Comparison of ENCODE assay signal across 14 mouse cellular contexts in the genomic region with DNA sequence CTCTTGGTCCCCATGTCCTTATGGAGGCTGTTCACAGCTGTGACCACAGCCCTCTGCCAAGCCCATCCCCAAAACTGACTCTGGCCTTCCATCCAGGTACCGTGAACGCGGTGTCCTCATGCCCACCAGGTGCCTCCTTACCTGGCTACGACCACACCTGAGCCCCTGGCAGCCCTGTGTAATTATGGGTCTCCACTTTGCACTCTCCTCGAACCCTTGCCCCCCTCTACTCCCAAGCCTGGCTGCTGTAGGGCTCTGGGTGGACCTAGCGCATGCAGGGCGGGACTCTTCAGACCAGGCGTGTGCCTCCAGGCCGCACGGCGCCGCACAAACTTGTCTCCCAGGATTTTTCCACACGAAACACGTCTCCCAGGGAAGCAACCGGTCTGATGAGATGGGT. TPM values are rescaled to one million over a fixed set of nuclear protein-coding genes. Genes with fewer than 3 reads are reported as not detected.
DNase-seq lines count a peak whose midpoint lies in the region; ATAC-seq and TF ChIP-seq lines count a peak whose summit lies in the region.
"Had no signal": no experiment of that assay in that cellular context is flagged by ENCODE, and none has a peak within 500 bp of the region (broad histone marks: within the 10 kb centered on the region; RNA-seq: fewer than 3 reads in every experiment).

A gene (plus strand): TSS at position 378 of the 400 bp plus-strand sequence.

- peak; percentile 90 for DNase-seq in heart, adult 11 months
- DNase-seq in thymus, adult 2 months, result no peak
- DNase-seq in thymus, adult 18-20 months, result no peak
- no peak for DNase-seq in large intestine, adult 2 months (ENCODE audit: low read depth, low spot score)
- no peak for DNase-seq in stomach, postnatal 0 days (ENCODE audit: low spot score)
- DNase-seq in heart, adult 18-20 months, result no peak
- DNase-seq: cerebellum, postnatal 14 days; heart, postnatal 4 days; kidney, adult 8-10 months had no signal

- H3K9me3 ChIP-seq in heart, embryonic 11.5 days (replicated peaks; ENCODE audit: control insufficient read depth, low read length), result no peaks in the 10 kb centered on the region
- H3K9me3 ChIP-seq in stomach, postnatal 0 days (ENCODE audit: control insufficient read depth, low read length), result no peaks in the 10 kb centered on the region

- TF ChIP-seq EP300 in stomach, postnatal 0 days (optimal IDR thresholded peaks at IDR 0.05), result no peak

- peaks cover 72% of the 10 kb centered on the region for H3K27me3 ChIP-seq in heart, embryonic 11.5 days (ENCODE audit: control insufficient read depth, insufficient read depth, low read length)
- H3K27me3 ChIP-seq in thymus, adult 2 months (ENCODE audit: control insufficient read depth, insufficient read depth, low read length), result no peaks in the 10 kb centered on the region
- H3K27me3 ChIP-seq in stomach, postnatal 0 days (ENCODE audit: control insufficient read depth, insufficient read depth, low read length), result no peaks in the 10 kb centered on the region

- TF ChIP-seq POLR2A in thymus, adult 2 months (IDR thresholded peaks at IDR 0.05; ENCODE audit: control insufficient read depth, extremely low read depth, insufficient read depth, low read length, poor library complexity), result no peak

- H3K4me2 ChIP-seq in heart, embryonic 11.5 days, result no peak within 1 kb of the TSS
- peak within 1 kb of the TSS; percentile 53 for H3K4me2 ChIP-seq in stomach, postnatal 0 days (replicated peaks; ENCODE audit: low read depth)

- ATAC-seq in heart, embryonic 11.5 days (replicated peaks; ENCODE audit: insufficient number of reproducible peaks, low FRiP score, low TSS enrichment), result no peak
- no peak for ATAC-seq in stomach, postnatal 0 days (ENCODE audit: low FRiP score, low TSS enrichment)
- ATAC-seq in erythroblast, adult 5-6 weeks (replicated peaks; ENCODE audit: low FRiP score, poor library complexity, severe bottlenecking), result no peak

- WGBS in heart, embryonic 11.5 days (ENCODE audit: insufficient replicate concordance), result 82% methylated on average over 15 of the region's 15 CpGs
- WGBS in thymus, adult 2 months, result 97% methylated on average over 15 of the region's 15 CpGs
- 91% methylated on average over 15 of the region's 15 CpGs for WGBS in large intestine, adult 2 months
- WGBS in stomach, postnatal 0 days, result 77% methylated on average over 15 of the region's 15 CpGs

- H3K4me3 ChIP-seq in heart, embryonic 11.5 days (ENCODE audit: low read depth, low read length), result no peak within 1 kb of the TSS
- no peak within 1 kb of the TSS for H3K4me3 ChIP-seq in thymus, adult 2 months (ENCODE audit: control insufficient read depth, insufficient read depth, low read length)
- H3K4me3 ChIP-seq in stomach, postnatal 0 days (ENCODE audit: low read depth, low read length), result peak within 1 kb of the TSS; percentile 15; the same call in 1 of the 2 replicates
- H3K4me3 ChIP-seq: erythroblast, embryonic 14.5 days had no signal

- H3K36me3 ChIP-seq in heart, embryonic 11.5 days (ENCODE audit: control insufficient read depth, insufficient read depth, low read length), result no peaks in the 10 kb centered on the region
- no peaks in the 10 kb centered on the region for H3K36me3 ChIP-seq in thymus, adult 2 months (ENCODE audit: control insufficient read depth, insufficient read depth, low read length)
- H3K36me3 ChIP-seq in stomach, postnatal 0 days (ENCODE audit: control insufficient read depth, insufficient read depth, low read length), result no peaks in the 10 kb centered on the region

- H3K9ac ChIP-seq in heart, embryonic 11.5 days (ENCODE audit: low read depth, low read length), result no peak within 1 kb of the TSS
- peak within 1 kb of the TSS; percentile 72 for H3K9ac ChIP-seq in stomach, postnatal 0 days (ENCODE audit: low read length)

- no peaks in the 10 kb centered on the region for H3K4me1 ChIP-seq in heart, embryonic 11.5 days (ENCODE audit: control insufficient read depth, insufficient read depth, low read length)
- H3K4me1 ChIP-seq in thymus, adult 2 months (replicated peaks; ENCODE audit: control insufficient read depth, insufficient read depth, low read length), result peaks cover 4% of the 10 kb centered on the region
- no peaks in the 10 kb centered on the region for H3K4me1 ChIP-seq in stomach, postnatal 0 days (replicated peaks; ENCODE audit: control insufficient read depth, insufficient read depth)

- no peak within 1 kb of the TSS for H3K27ac ChIP-seq in heart, embryonic 11.5 days (ENCODE audit: low read depth, low read length)
- H3K27ac ChIP-seq in thymus, adult 2 months (ENCODE audit: control insufficient read depth, insufficient read depth, low read length), result no peak within 1 kb of the TSS
- H3K27ac ChIP-seq in stomach, postnatal 0 days (replicated peaks), result peak within 1 kb of the TSS; percentile 93

- no peak for TF ChIP-seq CTCF in thymus, adult 2 months (IDR thresholded peaks at IDR 0.05; ENCODE audit: borderline replicate concordance, control insufficient read depth, extremely low read depth, insufficient read depth, low read length, poor library complexity)
- no peak for TF ChIP-seq CTCF in stomach, postnatal 0 days (IDR thresholded peaks at IDR 0.05; ENCODE audit: low read depth)

RNA-seq across cellular contexts. Expression of the gene that starts here (rescaled TPM):
- 0.67 and 0.68 TPM in 2 replicates for polyA plus RNA-seq in heart, embryonic 11.5 days (2014; fragmentation: Nextera tagmentation; extraction: Ambion mirVana)
- polyA plus RNA-seq in thymus, adult 2 months (2012; rRNA removed), result 46.8 and 49.9 TPM in 2 replicates
- polyA plus RNA-seq in large intestine, adult 2 months (2012; rRNA removed), result 101 and 143 TPM in 2 replicates
- polyA plus RNA-seq in stomach, postnatal 0 days (2015; fragmentation: Nextera tagmentation; extraction: Ambion mirVana), result 97.9 and 105 TPM in 2 replicates
- not detected in 2 replicates for total RNA-seq in erythroblast, adult 5-6 weeks (2015; ENCODE audit: low replicate concordance)
- not detected in 2 replicates for total RNA-seq in erythroblast, adult 5-6 weeks (2017; ENCODE audit: low replicate concordance)
- total RNA-seq in heart, adult 18-20 months (2021), result 1 to 10 TPM in 1 of 2 experiments, under 1 TPM in 1; 0.37 to 1.6 TPM
- total RNA-seq: layer of hippocampus, postnatal 25 days; MEL had no signal

Comparison
In these comparisons a context has a peak if more than half of its experiments do, and no peak if none do; other contexts are left out.
1. RNA of the gene that starts here (polyA plus RNA-seq): 101 to 143 TPM in large intestine, adult 2 months, 97.9 to 105 TPM in stomach, postnatal 0 days and 46.8 to 49.9 TPM in thymus, adult 2 months; 0.67 to 0.68 TPM in heart, embryonic 11.5 days; every median in the first group is over 10 times any median in the second.